Mouse (Mus musculus) embryonic fibroblast, embryonic 13.5 days (primary cell): ENCODE results near the gene Vmn2r57. TPM values are rescaled to one million over a fixed set of nuclear protein-coding genes. Genes with fewer than 3 reads are reported as not detected.
"Not testable (repeated sequence)": the region's sequence is repeated elsewhere in the genome, so short reads cannot be mapped to it uniquely, and the experiment has no call there.

Source experiments
- H3K27ac ChIP-seq: 2 replicates; pipeline ENCODE4 v1.5.1; 2012; ENCODE audit warnings: low read length, control low read depth, inconsistent platforms; ENCODE audit not compliant: insufficient read depth
- H3K4me1 ChIP-seq: 2 replicates; pipeline ENCODE4 v1.6.1; 2011; ENCODE audit warnings: low read length; ENCODE audit not compliant: control insufficient read depth, insufficient read depth
- H3K4me3 ChIP-seq: 2 replicates; pipeline ENCODE4 v1.5.1; 2011; ENCODE audit warnings: mild to moderate bottlenecking, control low read depth, low read length; ENCODE audit not compliant: insufficient read depth
- CTCF ChIP-seq: IDR thresholded peaks from 2 replicates; pipeline ENCODE4 v1.5.1; 2011; ENCODE audit warnings: mild to moderate bottlenecking, control low read depth, low read length, moderate library complexity, borderline replicate concordance; ENCODE audit not compliant: insufficient read depth
- POLR2A ChIP-seq: IDR thresholded peaks from 2 replicates; pipeline ENCODE4 v1.6.1; 2011; ENCODE audit warnings: low read depth, mild to moderate bottlenecking, control low read depth, low read length, moderate library complexity
- polyA plus RNA-seq: library from polyadenylated mRNA; stranded (reverse); fragments of >200 nt; gene quantifications from 2 replicates; pipeline ENCODE4 v1.2.4, GENCODE M21; 2011; ENCODE audit warnings: low read depth; ENCODE audit not compliant: missing spikeins, insufficient read length

The Vmn2r57 gene
- polyA plus RNA-seq, result 0.15 and 0.21 TPM in 2 replicates

GRCm38 (mm10) chr7:41448596-41448995 is at the start of gene Vmn2r57:
TSS of gene Vmn2r57 (minus strand) at chr7:41448696.
- not testable (repeated sequence) for H3K27ac ChIP-seq, H3K4me3 ChIP-seq

GRCm38 (mm10) chr7:41497871-41498270 is 49.4 kb upstream of the Vmn2r57 start:
- Histone ChIP-seq H3K4me1 (no peaks in the 10 kb centered on the region), H3K27ac (no peak overlapping the region), H3K4me3 (no peak overlapping the region)
- TF ChIP-seq CTCF, result no peak
- no peak for TF ChIP-seq POLR2A

More at GRCm38 (mm10) chr7:41448596-41448995, at the start of gene Vmn2r57:
- H3K4me1 ChIP-seq, result not testable (repeated sequence)

- TF ChIP-seq POLR2A (no peak), CTCF (no peak)
- H3K4me1 ChIP-seq, result no peaks in the 10 kb centered on the region
- no peak overlapping the region for H3K4me3 ChIP-seq
- no peak overlapping the region for H3K27ac ChIP-seq
Measured at GRCm38 (mm10) chr7:41451864-41452263, 3.4 kb upstream of the Vmn2r57 start.

GRCm38 (mm10) chr7:41394130-41394529 is 54.4 kb downstream of the Vmn2r57 start:
- no peak overlapping the region for H3K27ac ChIP-seq
- TF ChIP-seq POLR2A (no peak), CTCF (no peak)
- H3K4me3 ChIP-seq, result peak overlapping the region; percentile 27; the same call in 1 of the 2 replicates
- H3K4me1 ChIP-seq, result no peaks in the 10 kb centered on the region

GRCm38 (mm10) chr7:41393048-41393971 is 55.2 kb downstream of the Vmn2r57 start, which contains the start of gene AI987944:
TSS of gene AI987944 (minus strand) at chr7:41393379.
- Histone ChIP-seq H3K4me3 (peak within 1 kb of the TSS; percentile 88), H3K27ac (peak within 1 kb of the TSS; percentile 74)
- TF ChIP-seq CTCF (no peak), POLR2A (peak; percentile 70)

More at GRCm38 (mm10) chr7:41393048-41393971, 55.2 kb downstream of the Vmn2r57 start, which contains the start of gene AI987944:
- no peaks in the 10 kb centered on the region for H3K4me1 ChIP-seq

Other genes starting within 250 kb of the Vmn2r57 start
- gene AI987944, start 55.3 kb downstream of the Vmn2r57 start, polyA plus RNA-seq, result 18.8 and 21.3 TPM in 2 replicates
- gene Gm20449, start 50.7 kb upstream of the Vmn2r57 start, polyA plus RNA-seq, result 0.17 and 0.21 TPM in 2 replicates
- gene AW146154, start 51.2 kb upstream of the Vmn2r57 start, polyA plus RNA-seq, result 6.8 and 9.2 TPM in 2 replicates
- not detected in 2 replicates for gene Gm6871, start 125.0 kb upstream of the Vmn2r57 start, polyA plus RNA-seq
- 11.4 and 14.3 TPM in 2 replicates for gene 2610021A01Rik, start 150.5 kb upstream of the Vmn2r57 start, polyA plus RNA-seq
- 17.2 and 20.7 TPM in 2 replicates for gene Zfp788, start 184.5 kb upstream of the Vmn2r57 start, polyA plus RNA-seq